Mouse (Mus musculus) T-helper 2 cell (primary cell): ENCODE data around the gene Chd4.
"Not testable (repeated sequence)": the region's sequence is repeated elsewhere in the genome, so short reads cannot be mapped to it uniquely, and the experiment has no call there.

Source experiments
- in situ Hi-C: fragments of 300-600 bp; cut with MboI, MseI; formaldehyde crosslinking; loops from one replicate; pipeline ENCODE4 v1.15.1; 2025; ENCODE audit warnings: high pct_unique_total_duplicates

Gene Chd4

DNA sequence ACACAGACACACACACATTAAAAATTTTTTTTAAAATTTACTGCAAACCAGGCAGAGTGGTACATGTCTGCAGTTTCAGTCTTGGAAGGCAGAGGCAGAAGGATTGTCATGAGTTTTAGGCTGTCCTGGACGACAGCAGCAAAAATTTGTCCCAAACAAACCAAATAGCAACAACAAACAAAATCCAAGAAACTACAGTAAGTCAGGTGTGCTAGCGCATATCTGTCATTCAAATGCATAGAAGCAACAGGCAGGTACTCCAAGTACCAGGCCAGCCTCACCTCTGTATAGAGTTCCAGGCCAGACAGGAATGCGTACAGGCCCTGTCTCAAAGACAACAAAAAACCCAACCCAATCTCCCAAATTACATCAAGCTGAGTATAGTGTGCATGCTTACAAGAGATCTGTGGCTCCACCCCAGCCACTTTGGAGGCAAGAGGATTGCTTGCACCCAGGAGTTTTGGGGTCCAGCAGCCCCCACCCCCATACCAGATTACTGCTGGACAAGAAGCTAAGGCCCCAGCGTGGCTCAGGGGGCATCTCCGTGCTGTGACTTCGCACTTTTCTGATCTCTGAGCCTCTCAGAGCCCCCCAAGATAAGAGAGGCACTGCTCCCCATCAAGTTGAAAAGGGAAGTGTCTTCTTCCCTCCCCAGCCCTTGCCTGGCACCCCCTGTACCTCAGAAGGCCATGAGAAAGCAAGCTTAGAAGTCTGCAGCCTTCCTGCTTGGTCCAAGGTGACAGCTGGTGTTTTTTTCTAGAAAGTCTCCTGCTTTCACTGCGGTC, 64.2 kb downstream of the Chd4 start:
- in situ Hi-C loops: no loop called here

DNA sequence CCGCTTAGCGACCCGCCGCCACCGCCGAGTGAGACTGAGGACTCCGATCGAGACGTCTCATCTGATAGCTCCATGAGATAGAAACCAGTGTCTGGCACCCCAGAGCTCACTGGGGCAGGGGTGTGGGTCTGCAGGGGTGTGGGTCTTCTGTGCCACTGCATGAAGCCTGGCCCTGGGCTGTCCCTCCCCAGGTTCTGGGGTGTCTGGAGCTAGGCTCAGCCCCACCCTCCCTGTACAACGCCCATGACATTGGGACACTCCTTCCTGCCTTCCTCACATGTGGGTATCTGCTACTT, 64.7 kb downstream of the Chd4 start:
- in situ Hi-C loops: no loop called here

DNA sequence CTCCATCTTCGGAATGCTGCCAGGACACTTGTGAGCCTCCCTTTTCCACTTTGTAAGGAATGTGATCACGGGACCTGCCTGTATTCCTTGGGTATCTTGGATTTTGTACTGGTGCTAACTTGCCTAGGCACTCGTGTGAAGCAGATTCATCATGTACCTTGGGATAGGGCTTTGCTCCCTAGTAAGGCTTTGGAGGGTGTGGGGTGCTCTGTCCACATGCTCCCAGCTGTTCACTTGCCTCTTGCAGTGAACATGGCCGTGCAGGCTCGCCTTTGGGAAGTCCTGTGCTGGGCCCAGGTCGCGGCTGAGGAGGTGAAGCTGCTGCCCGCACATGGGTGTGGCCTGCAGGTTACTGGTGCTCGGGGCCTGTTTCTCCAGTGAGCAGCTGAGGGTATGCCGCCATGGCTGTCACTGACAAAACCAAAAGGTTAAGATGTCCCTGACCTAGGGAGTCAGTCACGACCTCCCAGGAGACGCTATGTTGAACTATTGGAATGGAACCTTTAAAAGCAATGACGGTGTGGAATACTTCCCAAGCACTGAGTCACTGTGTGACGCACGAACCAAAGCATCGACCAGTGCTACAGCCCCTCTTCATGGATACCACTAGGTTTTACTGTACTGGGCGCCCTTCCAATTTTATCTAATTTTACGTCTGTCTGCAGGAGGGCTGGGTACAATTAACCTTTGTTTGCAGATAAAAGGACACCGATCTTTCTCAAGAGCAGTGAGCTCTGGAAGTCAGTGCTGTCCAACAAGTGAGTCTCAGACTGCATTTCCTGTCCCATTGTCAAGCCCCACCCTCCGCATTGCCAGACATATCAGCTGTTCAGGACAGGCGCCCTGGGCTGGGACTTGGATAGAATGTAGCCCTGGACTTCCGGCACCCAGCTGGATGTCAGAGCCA, 65.3 kb downstream of the Chd4 start:
- in situ Hi-C loops: no loop called here

DNA sequence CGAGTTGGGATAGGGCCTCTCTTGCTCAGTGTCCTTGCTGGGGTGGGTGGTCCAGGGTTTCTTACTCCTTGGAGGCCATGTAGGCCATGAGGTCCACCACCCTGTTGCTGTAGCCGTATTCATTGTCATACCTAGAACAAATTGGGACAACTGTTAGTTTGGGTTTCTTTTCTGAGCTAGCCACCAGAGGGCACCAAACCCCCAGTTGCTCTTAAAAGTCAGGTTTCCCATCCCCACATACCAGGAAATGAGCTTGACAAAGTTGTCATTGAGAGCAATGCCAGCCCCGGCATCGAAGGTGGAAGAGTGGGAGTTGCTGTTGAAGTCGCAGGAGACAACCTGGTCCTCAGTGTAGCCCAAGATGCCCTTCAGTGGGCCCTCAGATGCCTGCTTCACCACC, 66.2 kb downstream of the Chd4 start:
- in situ Hi-C loops: not testable (repeated sequence)

DNA sequence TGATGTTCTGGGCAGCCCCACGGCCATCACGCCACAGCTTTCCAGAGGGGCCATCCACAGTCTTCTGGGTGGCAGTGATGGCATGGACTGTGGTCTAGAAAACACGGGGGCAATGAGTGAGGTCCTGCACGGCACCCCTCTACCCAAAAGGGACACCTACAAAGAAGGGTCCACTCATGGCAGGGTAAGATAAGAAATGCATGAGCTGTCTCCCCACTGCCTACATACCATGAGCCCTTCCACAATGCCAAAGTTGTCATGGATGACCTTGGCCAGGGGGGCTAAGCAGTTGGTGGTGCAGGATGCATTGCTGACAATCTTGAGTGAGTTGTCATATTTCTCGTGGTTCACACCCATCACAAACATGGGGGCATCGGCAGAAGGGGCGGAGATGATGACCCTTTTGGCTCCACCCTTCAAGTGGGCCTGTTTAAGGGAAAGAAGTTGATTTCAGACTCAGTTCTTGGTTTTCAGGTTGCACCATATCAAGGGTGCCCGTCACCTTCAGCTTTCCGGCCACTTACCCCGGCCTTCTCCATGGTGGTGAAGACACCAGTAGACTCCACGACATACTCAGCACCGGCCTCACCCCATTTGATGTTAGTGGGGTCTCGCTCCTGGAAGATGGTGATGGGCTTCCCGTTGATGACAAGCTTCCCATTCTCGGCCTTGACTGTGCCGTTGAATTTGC, 67.0 kb downstream of the Chd4 start:
- in situ Hi-C loops: not testable (repeated sequence)

DNA sequence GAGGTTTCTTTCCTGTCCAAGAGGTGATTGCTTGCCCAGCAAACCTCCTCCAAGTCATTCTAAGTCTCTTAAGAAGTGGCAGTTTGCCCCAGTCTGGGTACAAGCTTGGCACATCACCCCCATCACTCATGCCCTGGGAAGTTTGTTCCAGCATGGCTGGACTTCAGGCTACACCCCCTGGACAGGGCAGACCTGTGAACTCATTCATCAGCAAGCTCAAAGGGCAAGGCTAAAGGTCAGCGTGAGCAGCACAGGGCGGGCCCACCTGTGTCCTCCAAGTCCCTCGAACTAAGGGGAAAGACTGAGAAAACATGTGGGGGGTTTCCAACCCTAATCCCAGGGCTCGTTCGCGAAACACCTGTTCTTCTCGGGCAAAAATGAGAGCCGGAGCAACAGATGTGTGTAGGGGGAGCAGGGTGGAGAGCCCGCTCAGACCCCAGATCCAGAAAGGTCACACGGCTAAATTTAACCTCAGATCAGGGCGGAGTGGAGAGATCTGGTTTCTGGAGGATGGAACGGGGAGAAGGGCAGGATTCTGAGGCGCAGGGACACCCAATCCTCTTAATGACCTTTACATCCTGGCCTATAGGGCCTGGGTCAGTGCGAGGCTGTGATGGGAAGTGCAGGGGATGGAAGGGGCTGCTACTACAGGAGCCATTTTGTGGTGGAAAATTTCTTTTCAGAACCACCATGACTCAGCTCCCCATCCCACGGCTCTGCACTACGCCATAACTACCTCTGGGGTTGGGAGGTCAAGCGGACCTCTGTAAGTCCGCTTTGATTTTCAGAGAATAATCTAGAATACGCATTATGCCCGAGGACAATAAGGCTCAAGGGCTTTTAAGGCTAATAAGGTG, 68.2 kb downstream of the Chd4 start:
- in situ Hi-C loops: no loop called here

DNA sequence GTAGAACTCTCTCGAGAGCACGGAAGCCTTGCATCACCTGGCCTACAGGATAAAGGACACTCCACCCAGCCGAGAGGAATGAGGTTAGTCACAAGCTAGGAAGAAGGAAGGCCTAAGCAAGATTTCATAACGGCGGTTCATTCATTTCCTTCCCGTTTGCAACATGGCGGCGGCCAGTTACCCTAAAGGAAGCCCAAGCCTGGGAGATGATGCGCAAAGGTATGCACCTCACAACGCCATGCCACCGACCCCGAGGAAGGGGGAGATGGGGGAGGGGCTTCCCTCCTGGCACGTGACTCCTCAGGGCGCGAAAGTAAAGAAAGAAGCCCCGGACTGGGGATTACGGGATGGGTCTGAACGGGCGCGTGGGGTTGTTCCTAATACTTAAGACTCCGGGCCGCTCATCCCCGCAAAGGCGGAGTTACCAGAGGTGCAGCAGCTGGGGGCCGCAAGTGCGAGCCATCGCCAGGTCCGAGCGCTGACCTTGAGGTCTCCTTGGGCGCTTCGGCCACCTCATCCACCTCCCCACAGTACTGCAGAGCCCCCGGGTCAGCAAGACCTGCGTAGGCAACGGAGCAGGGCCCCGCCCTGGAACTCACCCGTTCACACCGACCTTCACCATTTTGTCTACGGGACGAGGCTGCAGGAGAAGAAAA, 69.0 kb downstream of the Chd4 start:
- in situ Hi-C loops: no loop called here

DNA sequence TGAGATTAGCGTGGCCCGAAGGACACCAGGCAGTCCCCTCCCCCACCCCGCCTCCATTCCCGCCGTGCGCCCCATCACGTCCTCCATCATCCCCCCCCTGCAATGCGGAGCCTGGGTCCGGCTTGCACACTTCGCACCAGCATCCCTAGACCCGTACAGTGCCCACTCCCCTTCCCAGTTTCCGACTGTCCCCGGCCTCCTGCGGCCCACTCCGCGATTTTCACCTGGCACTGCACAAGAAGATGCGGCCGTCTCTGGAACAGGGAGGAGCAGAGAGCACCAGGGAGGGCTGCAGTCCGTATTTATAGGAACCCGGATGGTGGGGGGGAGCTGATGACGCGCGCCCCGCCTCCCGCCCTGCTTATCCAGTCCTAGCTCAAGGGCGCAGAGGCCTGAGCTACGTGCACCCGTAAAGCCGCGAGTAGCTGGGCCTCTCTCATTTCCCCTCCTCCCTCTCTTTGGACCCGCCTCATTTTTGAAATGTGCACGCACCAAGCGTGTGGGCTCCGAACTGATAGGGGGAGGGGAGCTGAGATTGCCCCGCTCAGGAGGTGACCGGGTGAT, 69.6 kb downstream of the Chd4 start:
- in situ Hi-C loops: no loop called here

DNA sequence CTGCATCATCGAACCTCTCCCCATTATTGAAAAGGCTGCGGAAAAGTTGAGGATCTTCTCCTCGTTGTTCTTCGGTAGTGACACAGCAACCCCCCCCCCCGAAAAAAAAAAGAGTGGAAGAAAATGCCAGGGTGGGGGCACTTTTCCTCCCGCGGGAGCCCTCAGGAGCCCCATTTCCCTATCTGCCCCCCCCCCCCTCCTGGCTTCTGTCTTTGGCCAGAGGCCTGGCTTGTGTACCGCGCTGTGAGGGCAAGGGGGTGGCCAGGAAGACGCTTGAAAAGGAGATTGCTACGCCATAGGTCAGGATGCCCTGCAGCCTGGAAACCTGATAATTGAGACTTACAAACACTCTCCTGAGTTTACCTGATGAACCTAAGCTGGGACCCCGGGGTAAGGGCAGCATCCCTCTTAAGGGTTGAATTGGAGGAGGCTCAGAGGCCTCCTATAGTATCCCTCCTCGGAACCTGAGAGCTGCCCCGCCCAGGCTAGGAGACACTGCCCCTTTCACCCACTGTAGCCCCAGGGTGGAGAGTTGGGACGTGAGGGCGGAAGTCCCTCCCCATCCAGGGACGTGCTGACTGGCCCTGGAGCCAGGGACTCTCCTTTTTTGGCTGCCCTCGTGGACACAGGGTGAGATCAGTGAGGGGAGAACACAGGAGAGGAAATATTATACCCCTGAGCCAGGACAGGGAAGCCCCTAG, 70.4 kb downstream of the Chd4 start, which contains the start of gene Gapdh:
Gene Gapdh, minus strand, starts transcription at position 417 of the 701 bp plus-strand sequence.
- in situ Hi-C loops: no loop called here

DNA sequence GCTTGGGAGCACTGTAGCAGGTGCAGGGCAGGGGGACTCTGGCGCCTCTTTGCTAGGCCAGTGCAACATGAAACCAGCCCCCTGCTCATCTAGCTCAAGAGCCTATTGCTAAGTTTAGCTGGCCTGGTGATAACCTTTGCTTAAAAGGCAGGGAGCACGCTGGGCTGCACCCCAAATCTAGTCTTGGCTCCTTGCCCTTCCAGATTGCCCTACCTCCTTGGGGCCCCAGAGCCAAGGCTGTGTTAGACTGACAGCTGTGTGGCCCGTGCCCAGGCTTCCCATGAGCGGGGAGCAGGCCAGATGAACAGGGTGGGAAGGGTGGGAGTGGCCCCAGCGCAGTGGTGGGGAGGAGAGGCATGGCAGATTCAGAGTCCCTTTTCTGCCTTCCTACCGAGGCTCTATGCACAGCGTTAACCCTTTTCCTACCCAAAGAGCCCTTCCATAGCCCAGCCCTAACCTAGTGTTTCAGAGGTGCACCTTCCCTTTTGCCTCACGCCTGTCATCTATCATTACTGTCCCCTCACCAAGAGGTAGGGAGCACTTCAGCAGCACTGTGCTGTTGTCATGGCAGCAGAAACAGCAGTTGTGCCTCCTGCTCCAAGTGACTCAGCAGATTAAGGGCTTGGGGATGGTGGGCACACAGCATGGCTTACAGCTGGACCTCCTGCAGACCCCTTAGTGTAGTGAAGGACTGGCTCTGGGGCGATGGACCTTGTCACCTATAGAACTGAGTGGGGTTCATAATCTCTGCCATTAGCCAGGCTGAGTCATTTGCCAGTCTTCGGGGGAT, 71.3 kb downstream of the Chd4 start:
- in situ Hi-C loops: no loop called here

DNA sequence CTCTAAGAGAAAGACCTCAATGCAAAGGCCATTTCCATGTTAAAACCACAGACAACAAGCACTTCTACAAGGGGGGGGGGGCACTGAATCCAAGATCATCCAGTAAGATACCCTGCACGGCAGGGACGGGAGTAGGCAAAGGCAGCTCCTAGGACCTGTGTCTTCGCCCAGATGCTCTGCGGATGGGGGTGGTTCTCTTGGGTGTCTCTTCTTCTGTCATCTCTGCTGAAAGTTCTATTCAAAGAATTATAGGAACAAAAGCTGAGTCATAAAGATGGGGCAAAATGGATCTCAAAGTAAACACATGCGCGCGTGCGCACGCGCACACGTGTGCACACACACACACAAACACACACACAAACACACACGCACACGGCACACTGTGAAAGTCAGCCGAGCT, 72.3 kb downstream of the Chd4 start:
- in situ Hi-C loops: no loop called here

DNA sequence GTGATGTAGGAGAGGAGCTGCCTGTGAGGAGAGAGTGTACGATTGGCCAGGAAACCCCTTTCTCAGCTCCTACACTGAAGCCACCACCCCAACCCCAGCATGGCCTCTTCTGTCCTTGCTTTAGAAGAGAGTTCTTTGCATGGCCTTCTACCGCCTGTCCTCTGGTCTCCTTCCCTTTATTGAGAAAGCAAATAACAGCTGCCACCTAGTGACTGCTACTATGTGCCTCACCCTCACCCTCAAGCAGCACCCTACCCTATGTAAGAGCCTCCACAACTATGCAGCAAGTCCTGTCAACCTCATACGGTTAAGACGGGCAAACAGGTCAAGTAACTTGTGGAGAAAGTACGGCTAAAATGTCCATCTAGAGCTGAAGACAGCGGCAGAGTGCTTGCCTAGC, 74.4 kb downstream of the Chd4 start:
- in situ Hi-C loops: loop anchor here (5.0 kb wide), 1 partner anchor 48 kb away; no protein-coding TSS in a partner anchor

DNA sequence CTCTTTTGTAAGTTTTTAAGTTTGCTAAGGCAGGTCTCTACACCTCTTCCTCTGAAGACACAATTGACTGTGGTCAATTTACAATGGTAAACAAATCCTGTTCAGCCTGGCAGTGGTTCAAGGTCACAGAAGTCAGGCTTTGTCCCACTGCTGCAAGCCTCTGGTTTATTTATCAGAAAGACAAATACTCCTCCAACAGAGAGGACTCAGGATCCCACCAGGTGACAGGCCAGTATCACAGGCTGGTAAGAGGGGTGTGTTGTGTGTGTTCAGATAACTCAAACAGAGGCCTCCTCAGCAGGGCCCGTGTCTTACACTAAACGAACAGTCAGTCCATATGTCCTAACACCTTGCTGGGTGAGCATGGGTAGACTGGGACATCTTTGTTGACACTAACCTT, 76.7 kb downstream of the Chd4 start:
- in situ Hi-C loops: loop anchor here (5.0 kb wide), 1 partner anchor 50 kb away; no protein-coding TSS in a partner anchor

DNA sequence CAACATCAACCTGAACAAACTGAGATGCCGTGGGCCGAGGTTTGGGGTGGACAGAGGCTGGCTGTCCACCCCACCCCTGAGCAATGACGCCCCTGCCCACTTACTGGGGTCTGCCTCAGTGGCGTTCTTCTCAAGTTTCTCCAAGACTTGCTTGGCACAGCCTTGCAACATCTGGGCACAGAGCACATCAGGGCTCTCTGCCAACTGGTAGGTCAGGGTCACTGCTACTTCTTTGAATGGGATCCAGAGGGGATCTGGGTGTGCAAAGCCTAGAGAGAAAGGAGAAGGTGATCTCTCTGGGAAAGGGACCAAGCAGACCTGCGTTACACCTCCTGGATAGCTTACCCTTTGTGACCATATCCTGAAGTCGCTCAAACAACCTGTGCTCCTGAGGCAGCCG, 77.5 kb downstream of the Chd4 start:
- in situ Hi-C loops: loop anchor here (5.0 kb wide), 1 partner anchor 51 kb away; no protein-coding TSS in a partner anchor

DNA sequence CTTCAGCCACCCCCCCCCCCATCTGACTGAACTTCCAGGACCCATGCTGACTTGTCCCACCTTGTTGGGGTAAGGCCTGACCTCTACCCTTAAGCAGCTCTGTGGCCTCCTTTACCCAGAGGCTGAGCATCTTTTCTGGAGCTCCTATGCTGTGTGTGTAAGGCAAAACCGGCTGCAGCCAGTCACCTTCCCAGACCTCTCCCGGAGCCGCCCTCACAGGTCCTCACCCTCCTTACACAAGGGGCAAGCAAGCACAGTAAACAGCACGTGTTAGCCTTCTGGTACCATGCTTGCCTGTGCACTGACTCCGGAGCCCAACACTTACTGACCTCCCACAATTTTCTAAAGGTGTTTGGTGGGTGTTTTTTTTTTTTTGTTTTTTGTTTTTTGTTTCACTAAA, 79.7 kb downstream of the Chd4 start:
- in situ Hi-C loops: no loop called here

DNA sequence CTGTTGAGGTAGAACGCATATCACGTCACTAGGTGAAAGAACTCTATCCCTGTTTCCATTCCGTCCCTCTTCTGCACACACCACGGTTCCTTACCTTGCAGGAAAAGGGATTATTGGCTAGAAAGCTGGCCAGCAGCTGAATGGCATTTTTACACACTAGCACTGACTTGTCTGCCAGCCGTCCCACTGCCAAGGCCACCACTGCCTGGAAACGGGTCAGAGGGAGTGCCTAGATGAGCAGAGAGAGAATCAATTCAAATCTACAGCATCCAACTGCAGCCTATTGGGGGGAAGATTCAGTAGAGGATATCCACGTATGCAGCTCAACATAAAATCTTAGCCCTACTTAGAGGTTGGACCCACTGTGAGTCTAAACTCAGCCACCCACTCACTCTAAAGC, 83.8 kb downstream of the Chd4 start:
- in situ Hi-C loops: no loop called here
